Mouse (Mus musculus): ENCODE data around the gene Mrpl49.
"Not testable (repeated sequence)": the region's sequence is repeated elsewhere in the genome, so short reads cannot be mapped to it uniquely, and the experiment has no call there.

Mrpl49 gene

DNA sequence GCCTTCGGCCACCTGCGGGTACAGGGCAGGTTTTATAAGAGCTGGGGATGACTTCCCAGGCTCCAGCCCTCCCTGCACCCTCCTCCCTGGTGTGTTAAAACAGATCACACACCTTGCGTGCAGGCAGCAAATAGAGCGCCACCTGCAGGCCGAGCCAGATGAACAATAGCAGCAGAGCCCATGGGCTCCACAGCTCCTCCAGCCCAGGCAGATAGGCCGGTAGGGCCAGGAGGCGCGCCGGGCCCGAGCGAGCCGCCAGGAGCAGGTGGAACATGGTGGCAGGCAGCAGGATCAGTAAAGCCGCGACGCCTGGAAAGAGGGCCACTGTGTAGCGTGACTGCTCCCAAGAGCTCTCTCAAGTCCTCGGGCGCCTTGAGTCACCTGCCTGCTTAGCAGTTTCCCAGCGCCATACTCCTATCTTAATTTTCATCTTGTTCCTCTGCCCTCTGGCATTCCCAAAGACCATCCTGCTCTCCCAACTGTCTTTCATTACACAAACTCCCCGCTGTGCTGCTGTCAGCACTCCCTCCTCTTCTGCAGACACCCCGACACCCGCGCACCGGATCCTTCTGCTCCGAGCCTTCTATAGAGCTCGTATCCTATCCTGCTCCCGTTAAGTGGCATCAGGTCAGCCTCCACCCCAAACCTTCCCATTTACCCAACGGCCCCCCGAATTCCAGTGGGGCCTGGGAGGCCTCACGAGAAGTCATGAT is 9.6 kb upstream of the Mrpl49 start:
- peak; percentile 89 for DNase-seq (ENCODE audit: low read depth)

DNA sequence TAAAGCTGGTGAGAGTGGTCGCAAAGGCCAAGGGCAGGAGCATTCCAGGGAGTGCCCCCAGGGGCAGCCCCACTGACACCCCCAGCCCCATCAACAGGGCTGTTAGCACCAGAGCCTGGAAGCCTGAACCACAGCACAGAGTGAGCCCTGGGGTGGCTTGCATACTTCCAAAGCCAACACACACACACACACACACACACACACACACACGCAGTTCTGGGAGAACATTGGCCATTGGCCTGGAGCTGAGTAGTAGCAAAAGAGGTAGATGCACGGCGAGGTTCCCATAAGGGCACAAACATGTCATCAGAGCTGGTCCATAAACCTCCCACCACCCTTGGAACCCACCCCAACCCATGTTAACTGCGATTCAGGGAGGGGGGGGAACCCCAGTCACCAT is 9.0 kb upstream of the Mrpl49 start:
- DNase-seq (ENCODE audit: low read depth) = no peak

- DNase-seq (ENCODE audit: low read depth) = no peak
These were observed 5.5 kb upstream of the Mrpl49 start for GRCm38 (mm10) chr19:6063081-6063480.

- DNase-seq (ENCODE audit: low read depth) = no peak
These were observed 4.8 kb upstream of the Mrpl49 start for GRCm38 (mm10) chr19:6062418-6062817.

DNA sequence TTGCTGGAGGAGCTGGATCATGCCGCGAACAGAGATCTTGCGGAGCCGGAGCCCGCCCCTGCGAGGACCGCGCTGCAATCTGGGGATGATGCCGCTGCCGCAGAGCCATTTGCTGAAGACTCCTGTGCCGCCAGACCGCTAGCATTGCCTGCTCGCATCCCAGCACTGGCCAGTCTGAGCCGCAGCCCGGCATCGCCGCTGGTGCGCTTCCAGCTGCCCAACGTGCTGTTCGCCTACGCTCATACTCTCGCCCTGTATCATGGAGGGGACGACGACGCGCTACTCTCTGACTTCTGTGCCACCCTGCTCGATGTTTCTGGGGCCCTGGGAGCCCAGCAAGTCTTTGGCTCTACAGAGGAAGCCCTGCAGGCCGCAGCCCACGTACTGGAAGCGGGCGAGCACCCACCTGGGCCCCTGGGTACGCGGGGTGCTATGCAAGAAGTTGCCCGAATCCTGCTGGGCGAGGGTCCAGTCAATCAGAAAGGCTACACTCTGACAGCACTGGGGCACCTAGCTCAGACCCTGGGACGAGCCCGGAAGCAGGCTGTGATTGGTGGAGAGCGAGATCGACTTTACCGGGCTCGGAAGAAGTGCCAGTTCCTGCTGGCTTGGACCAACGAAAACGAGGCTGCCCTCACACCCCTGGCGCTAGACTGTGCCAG is 4.2 kb upstream of the Mrpl49 start:
- no peak for DNase-seq (ENCODE audit: low read depth)

DNA sequence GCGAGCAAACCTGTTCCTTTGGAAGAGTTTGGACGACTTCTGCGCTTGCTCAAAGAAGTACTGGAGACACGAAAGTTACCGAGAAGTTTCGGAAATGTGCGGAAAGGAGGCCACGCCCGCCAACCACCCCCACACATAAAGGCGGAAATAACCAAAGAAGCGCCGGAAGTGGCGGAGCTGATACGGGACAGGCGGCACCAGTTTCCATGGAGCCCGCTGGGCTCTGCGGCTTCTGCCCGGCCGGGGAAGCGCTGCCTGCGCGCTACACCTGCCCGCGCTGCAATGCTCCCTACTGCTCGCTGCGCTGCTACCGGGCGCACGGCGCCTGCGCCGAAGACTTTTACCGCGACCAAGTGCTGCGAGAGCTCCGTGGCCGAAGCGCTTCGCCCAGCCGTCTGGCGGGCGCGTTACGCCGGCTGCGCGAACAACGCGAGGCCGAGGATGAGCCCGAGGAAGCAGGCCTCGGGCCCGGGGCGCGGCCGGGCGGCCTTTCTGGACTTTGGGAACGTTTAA is 3.5 kb upstream of the Mrpl49 start, which contains the start of gene Znhit2:
Znhit2 (plus strand) TSS at position 172 of the 513 bp plus-strand sequence.
- peak; percentile 92 for DNase-seq (ENCODE audit: low read depth)

DNA sequence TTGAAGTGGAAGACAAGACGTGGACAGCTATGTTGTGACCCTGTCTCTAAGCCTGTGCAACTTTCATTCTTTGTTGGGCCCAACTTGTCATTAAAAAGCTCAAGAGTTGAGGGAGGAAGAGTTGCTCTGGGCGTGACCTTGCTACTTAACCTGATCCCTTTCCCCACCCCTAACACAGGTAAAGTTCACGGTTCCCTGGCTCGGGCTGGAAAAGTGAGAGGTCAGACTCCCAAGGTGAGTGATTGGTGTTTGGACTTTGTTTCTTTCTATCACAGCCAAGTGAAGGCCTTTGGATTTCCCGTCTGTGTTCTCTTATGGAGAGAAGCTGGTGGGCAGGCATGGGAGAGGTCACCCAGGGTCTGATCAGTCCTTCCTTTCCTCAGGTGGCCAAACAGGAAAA is 1.4 kb upstream of the Mrpl49 start:
- no peak for DNase-seq (ENCODE audit: low read depth)

DNA sequence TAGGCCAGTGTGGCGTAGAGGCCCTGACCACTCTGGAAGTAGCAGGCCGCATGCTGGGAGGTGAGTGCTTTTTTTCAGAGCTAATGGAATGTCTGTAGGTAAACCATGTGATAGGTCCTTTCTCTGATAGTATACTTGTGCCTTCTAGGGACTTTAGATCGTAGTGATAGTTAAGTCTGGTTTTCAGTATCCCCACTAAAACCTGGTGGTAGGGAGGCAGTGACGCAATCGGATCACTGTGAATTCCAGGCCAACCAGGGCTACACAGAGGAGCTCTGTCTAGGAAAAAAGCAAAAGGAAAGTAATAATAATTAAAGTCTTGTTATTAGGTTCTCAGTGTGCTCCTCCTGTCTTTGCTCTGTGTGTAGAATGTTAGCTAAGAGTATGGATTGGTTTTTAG is 928 bp upstream of the Mrpl49 start:
- no peak for DNase-seq (ENCODE audit: low read depth)

GRCm38 (mm10) chr19:6056696-6057095 is 889 bp downstream of the Mrpl49 start:
- DNase-seq (ENCODE audit: low read depth) = no peak

- no peak for DNase-seq (ENCODE audit: low read depth)
These were observed 3.3 kb downstream of the Mrpl49 start for GRCm38 (mm10) chr19:6054296-6054695.

DNA sequence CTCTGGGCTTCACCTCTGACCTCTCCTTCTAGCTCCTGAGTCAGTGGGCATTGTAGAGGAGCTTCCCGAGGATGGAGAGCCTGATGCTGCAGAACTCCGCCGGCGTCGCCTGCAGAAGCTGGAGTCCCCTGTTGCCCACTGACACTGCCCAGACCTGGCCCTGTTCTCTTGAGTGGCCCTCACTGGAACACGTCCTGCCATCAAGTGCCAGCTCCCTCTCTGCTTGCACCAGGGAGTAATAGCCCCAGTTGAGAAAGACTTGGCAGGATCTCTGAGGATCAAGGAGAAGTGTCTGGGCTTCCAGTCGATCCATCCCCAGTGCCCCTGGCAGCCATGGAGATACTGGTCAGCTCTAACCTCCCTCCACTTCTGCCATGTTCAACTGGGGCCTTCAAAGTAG is 5.1 kb downstream of the Mrpl49 start:
- DNase-seq (ENCODE audit: low read depth) = no peak

- DNase-seq (ENCODE audit: low read depth) = no peak
These were observed 8.7 kb downstream of the Mrpl49 start for GRCm38 (mm10) chr19:6048681-6049410.

- DNase-seq (ENCODE audit: low read depth) = no peak
These were observed 9.8 kb downstream of the Mrpl49 start for GRCm38 (mm10) chr19:6047899-6048166.

DNA sequence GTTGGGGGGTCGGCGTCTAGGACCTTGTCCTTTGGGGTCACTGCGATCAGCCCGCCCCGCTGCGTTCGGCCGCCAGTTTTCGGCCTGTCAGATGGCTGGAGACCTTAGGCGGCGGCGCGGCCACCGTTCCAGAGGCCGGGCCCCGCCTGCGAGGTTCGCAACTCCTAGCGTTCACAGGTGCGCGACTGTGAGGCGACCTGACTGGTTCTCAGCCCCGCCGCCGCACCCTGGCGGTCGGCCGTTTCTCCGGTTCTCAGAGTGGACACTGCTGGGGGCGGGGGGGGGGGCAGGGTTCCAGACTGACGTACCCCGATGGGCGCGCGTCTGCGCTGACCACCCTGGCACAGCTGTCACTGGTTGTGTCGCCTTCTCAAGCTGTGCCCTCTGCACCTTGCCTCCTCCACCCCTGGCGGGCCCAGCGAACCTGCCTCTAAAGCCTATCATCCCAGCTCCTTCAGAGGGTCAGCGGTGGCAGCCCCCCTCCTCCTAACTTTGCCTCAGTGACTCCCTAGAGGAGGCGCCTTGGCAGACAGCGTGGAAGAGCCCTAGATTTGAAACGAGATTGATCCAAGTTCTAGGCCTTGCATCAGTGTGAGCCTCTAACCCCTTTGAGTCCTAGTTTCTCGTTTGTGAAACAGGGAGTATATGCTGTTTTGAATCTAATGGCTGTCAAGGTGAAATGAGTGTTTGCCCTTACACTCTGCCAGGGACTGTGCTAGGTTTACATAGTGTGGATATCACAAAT is 10.3 kb downstream of the Mrpl49 start:
- DNase-seq (ENCODE audit: low read depth) = no peak

GRCm38 (mm10) chr19:6046294-6047153 is 11.1 kb downstream of the Mrpl49 start, which contains the start of gene Syvn1:
Syvn1 (plus strand) TSS chr19:6046576.
- peak; percentile 87 for DNase-seq (ENCODE audit: low read depth)

- DNase-seq (ENCODE audit: low read depth) = no peak
These were observed 12.0 kb downstream of the Mrpl49 start for GRCm38 (mm10) chr19:6045366-6046293.

- not testable (repeated sequence) for DNase-seq (ENCODE audit: low read depth)
These were observed 13.5 kb downstream of the Mrpl49 start for GRCm38 (mm10) chr19:6044102-6044501.

GRCm38 (mm10) chr19:6042293-6042692 is 15.3 kb downstream of the Mrpl49 start:
- DNase-seq (ENCODE audit: low read depth) = no peak

GRCm38 (mm10) chr19:6040002-6040401 is 17.6 kb downstream of the Mrpl49 start:
- DNase-seq (ENCODE audit: low read depth) = no peak

DNA sequence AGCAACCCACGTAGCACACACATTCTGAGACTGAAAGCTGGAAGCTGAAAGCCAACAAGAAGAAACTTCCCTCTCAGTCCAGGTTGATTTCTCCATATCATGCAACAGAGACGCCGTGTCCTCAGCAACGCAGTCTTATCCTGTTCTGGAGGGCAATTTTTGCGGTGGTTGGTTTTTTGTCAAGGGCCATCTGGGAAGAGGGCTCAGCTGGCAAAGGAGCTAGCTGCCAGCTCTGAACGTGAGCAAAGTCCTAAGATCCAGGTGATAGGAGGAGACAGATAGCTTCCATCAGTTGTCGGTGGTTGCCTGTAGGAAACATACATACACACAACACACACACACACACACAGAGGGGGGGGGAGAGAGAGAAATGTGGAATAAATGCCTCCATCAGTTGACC is 19.3 kb downstream of the Mrpl49 start:
- DNase-seq (ENCODE audit: low read depth) = no peak

Measured in c-Kit-positive CD71-negative TER-119-negative erythroid progenitor cells, embryonic 14.5 days (primary cell).